Mouse (Mus musculus) embryonic facial prominence, embryonic 13.5 days (tissue): ENCODE data around the gene Gclm. TPM values are rescaled to one million over a fixed set of nuclear protein-coding genes. Genes with fewer than 3 reads are reported as not detected.
"Not testable (repeated sequence)": the region's sequence is repeated elsewhere in the genome, so short reads cannot be mapped to it uniquely, and the experiment has no call there.

ENCODE experiments used
- ATAC-seq: fragments of 200-750 bp; cut with Nextera tagmentation; 2 replicates; pipeline ENCODE4 v1.8.0; 2017; ENCODE audit warnings: low read depth; ENCODE audit not compliant: insufficient number of reproducible peaks, insufficient read depth, low FRiP score, low TSS enrichment
- H3K27ac ChIP-seq: fragments of 300-500 bp; sonication (generic); 2 replicates; pipeline ENCODE4 v1.5.1; 2015; ENCODE audit warnings: moderate library complexity, mild to moderate bottlenecking, inconsistent platforms
- H3K27me3 ChIP-seq: fragments of 300-500 bp; sonication (generic); 2 replicates; pipeline ENCODE4 v1.6.1; 2015; ENCODE audit warnings: mild to moderate bottlenecking, inconsistent platforms
- H3K36me3 ChIP-seq: fragments of 300-500 bp; sonication (generic); 2 replicates; pipeline ENCODE4 v1.6.1; 2015; ENCODE audit warnings: mild to moderate bottlenecking, inconsistent platforms
- H3K4me1 ChIP-seq: fragments of 300-500 bp; sonication (generic); 2 replicates; pipeline ENCODE4 v1.6.1; 2015; ENCODE audit warnings: inconsistent platforms
- H3K4me2 ChIP-seq: fragments of 300-500 bp; sonication (generic); 2 replicates; pipeline ENCODE4 v1.6.1; 2015; ENCODE audit warnings: moderate library complexity, mild to moderate bottlenecking, inconsistent platforms
- H3K4me3 ChIP-seq: fragments of 300-500 bp; sonication (generic); 2 replicates; pipeline ENCODE4 v1.5.1; 2015; ENCODE audit warnings: mild to moderate bottlenecking, inconsistent platforms
- H3K9ac ChIP-seq: fragments of 300-500 bp; sonication (generic); 2 replicates; pipeline ENCODE4 v1.6.1; 2015; ENCODE audit warnings: mild to moderate bottlenecking, inconsistent platforms
- H3K9me3 ChIP-seq: fragments of 300-500 bp; sonication (generic); 2 replicates; pipeline ENCODE4 v1.6.1; 2016; ENCODE audit warnings: inconsistent platforms
- WGBS: fragments of 180-500 bp; shearing (Covaris S2); methylation state at CpG from one replicate; pipeline ENCODE4 v1.1.7; 2015; ENCODE audit warnings: mixed read lengths; 5-methylcytosine and 5-hydroxymethylcytosine counted together
- polyA plus RNA-seq: library from polyadenylated mRNA; unstranded; fragments of >200 nt; fragmentation: Nextera tagmentation; extraction: Ambion mirVana; gene quantifications from 2 replicates; pipeline ENCODE4 v1.2.1, GENCODE M21; 2015

The Gclm gene
- polyA plus RNA-seq, 1 experiment from 2014 or later = 59.7 TPM

GRCm38 (mm10) chr3:122274241-122275024 lies 29.1 kb downstream of the Gclm start, which contains the start of gene Dnttip2:
Gene Dnttip2 (plus strand): TSS chr3:122274388.
- under 1% methylated on average over 53 of the region's 57 CpGs for WGBS
- Histone ChIP-seq H3K27ac (peak within 1 kb of the TSS; percentile 76), H3K27me3 (no peaks in the 10 kb centered on the region), H3K36me3 (peaks cover 38% of the 10 kb centered on the region), H3K4me3 (peak within 1 kb of the TSS; percentile 92), H3K4me1 (peaks cover 34% of the 10 kb centered on the region), H3K9me3 (no peaks in the 10 kb centered on the region), H3K9ac (peak within 1 kb of the TSS; percentile 94), H3K4me2 (peak within 1 kb of the TSS; percentile 76)
- peak; percentile 92 for ATAC-seq

- H3K4me2 ChIP-seq = peak overlapping the region; percentile 76
- H3K36me3 ChIP-seq = peaks cover 44% of the 10 kb centered on the region
- no peak overlapping the region for H3K27ac ChIP-seq
- peak overlapping the region; percentile 94 for H3K9ac ChIP-seq
- no peaks in the 10 kb centered on the region for H3K27me3 ChIP-seq
- H3K4me3 ChIP-seq = peak overlapping the region; percentile 92
- WGBS = 73% methylated on average over 10 of the region's 10 CpGs
- no peaks in the 10 kb centered on the region for H3K9me3 ChIP-seq
- no peak for ATAC-seq
- peaks cover 34% of the 10 kb centered on the region for H3K4me1 ChIP-seq
Observed at GRCm38 (mm10) chr3:122275111-122275510, 29.8 kb downstream of the Gclm start.

GRCm38 (mm10) chr3:122287195-122287594 lies 41.8 kb downstream of the Gclm start:
- no peak overlapping the region for H3K9ac ChIP-seq
- H3K4me1 ChIP-seq = peaks cover 7% of the 10 kb centered on the region
- no peaks in the 10 kb centered on the region for H3K9me3 ChIP-seq
- ATAC-seq = no peak
- H3K4me3 ChIP-seq = no peak overlapping the region
- H3K27me3 ChIP-seq = no peaks in the 10 kb centered on the region
- H3K4me2 ChIP-seq = no peak overlapping the region
- H3K27ac ChIP-seq = no peak overlapping the region
- WGBS = 70% methylated on average over 5 of the region's 5 CpGs
- peaks cover 34% of the 10 kb centered on the region for H3K36me3 ChIP-seq

- Histone ChIP-seq H3K36me3 (peaks cover 20% of the 10 kb centered on the region), H3K27ac (no peak overlapping the region), H3K4me3 (no peak overlapping the region), H3K4me1 (peaks cover 12% of the 10 kb centered on the region), H3K4me2 (no peak overlapping the region), H3K27me3 (no peaks in the 10 kb centered on the region), H3K9ac (no peak overlapping the region), H3K9me3 (no peaks in the 10 kb centered on the region)
- WGBS = 82% methylated on average over 5 of the region's 5 CpGs
- no peak for ATAC-seq
Observed at GRCm38 (mm10) chr3:122288613-122289195, 43.3 kb downstream of the Gclm start.

GRCm38 (mm10) chr3:122289344-122289743 lies 44.0 kb downstream of the Gclm start:
- H3K27ac ChIP-seq, H3K27me3 ChIP-seq, ATAC-seq, H3K9ac ChIP-seq, H3K9me3 ChIP-seq, H3K4me3 ChIP-seq, H3K4me2 ChIP-seq: not testable (repeated sequence)
- H3K36me3 ChIP-seq = peaks cover 14% of the 10 kb centered on the region
- H3K4me1 ChIP-seq = peaks cover 14% of the 10 kb centered on the region
- 82% methylated on average over 4 of the region's 4 CpGs for WGBS

- Histone ChIP-seq H3K4me1 (peaks cover 27% of the 10 kb centered on the region), H3K9me3 (no peaks in the 10 kb centered on the region), H3K4me2 (no peak overlapping the region), H3K27ac (no peak overlapping the region), H3K36me3 (peaks cover 2% of the 10 kb centered on the region; the same call in 1 of the 2 replicates), H3K27me3 (no peaks in the 10 kb centered on the region), H3K4me3 (no peak overlapping the region), H3K9ac (no peak overlapping the region)
- 80% methylated on average over 7 of the region's 7 CpGs for WGBS
- ATAC-seq = no peak
Observed at GRCm38 (mm10) chr3:122290696-122291095, 45.3 kb downstream of the Gclm start.

GRCm38 (mm10) chr3:122291828-122292227 lies 46.5 kb downstream of the Gclm start:
- H3K27ac ChIP-seq = peak overlapping the region; percentile 96; the same call in 1 of the 2 replicates
- H3K9me3 ChIP-seq = no peaks in the 10 kb centered on the region
- H3K4me3 ChIP-seq = peak overlapping the region; percentile 89
- peak overlapping the region; percentile 90; the same call in 1 of the 2 replicates for H3K9ac ChIP-seq
- no peaks in the 10 kb centered on the region for H3K27me3 ChIP-seq
- H3K4me2 ChIP-seq = peak overlapping the region; percentile 72
- no peaks in the 10 kb centered on the region for H3K36me3 ChIP-seq
- ATAC-seq = no peak
- 55% methylated on average over 12 of the region's 12 CpGs for WGBS
- peaks cover 28% of the 10 kb centered on the region for H3K4me1 ChIP-seq

- Histone ChIP-seq H3K9me3 (no peaks in the 10 kb centered on the region), H3K9ac (peak overlapping the region; percentile 90), H3K4me2 (peak overlapping the region; percentile 72), H3K36me3 (no peaks in the 10 kb centered on the region), H3K4me3 (peak overlapping the region; percentile 89), H3K4me1 (peaks cover 32% of the 10 kb centered on the region), H3K27ac (peak overlapping the region; percentile 96), H3K27me3 (no peaks in the 10 kb centered on the region)
- ATAC-seq = peak; percentile 80
- WGBS = 6% methylated on average over 54 of the region's 54 CpGs
Observed at GRCm38 (mm10) chr3:122292300-122293222, 47.2 kb downstream of the Gclm start.

- H3K9ac ChIP-seq = peak overlapping the region; percentile 90
- H3K36me3 ChIP-seq = no peaks in the 10 kb centered on the region
- no peaks in the 10 kb centered on the region for H3K9me3 ChIP-seq
- WGBS = 0% methylated on average over 102 of the region's 105 CpGs
- H3K4me2 ChIP-seq = peak overlapping the region; percentile 72
- peak; percentile 45 for ATAC-seq
- H3K4me3 ChIP-seq = peak overlapping the region; percentile 89
- H3K27me3 ChIP-seq = no peaks in the 10 kb centered on the region
- H3K4me1 ChIP-seq = peaks cover 32% of the 10 kb centered on the region
- H3K27ac ChIP-seq = peak overlapping the region; percentile 96
Observed at GRCm38 (mm10) chr3:122293223-122293953, 48.0 kb downstream of the Gclm start.

- WGBS = 2% methylated on average over 37 of the region's 37 CpGs
- peak; percentile 75 for ATAC-seq
- Histone ChIP-seq H3K27me3 (no peaks in the 10 kb centered on the region), H3K4me3 (peak within 1 kb of the TSS; percentile 89), H3K9ac (peak within 1 kb of the TSS; percentile 90), H3K36me3 (no peaks in the 10 kb centered on the region), H3K4me2 (peak within 1 kb of the TSS; percentile 72), H3K4me1 (peaks cover 32% of the 10 kb centered on the region), H3K9me3 (no peaks in the 10 kb centered on the region), H3K27ac (peak within 1 kb of the TSS; percentile 96)
Observed at GRCm38 (mm10) chr3:122293954-122294850, 48.8 kb downstream of the Gclm start, which contains the start of gene Bcar3. Gene Bcar3 (plus strand): TSS chr3:122294136.
